Mouse (Mus musculus) heart, embryonic 15.5 days (tissue): Measurements from ENCODE around the gene Tbxa2r. TPM values are rescaled to one million over a fixed set of nuclear protein-coding genes. Genes with fewer than 3 reads are reported as not detected.

ENCODE experiments used
- ATAC-seq: fragments of 200-750 bp; cut with Nextera tagmentation; replicated peaks from 2 replicates; pipeline ENCODE4 v1.8.0; 2017; ENCODE audit warnings: low read depth, moderate TSS enrichment; ENCODE audit not compliant: insufficient number of reproducible peaks, insufficient read depth, low FRiP score
- H3K27ac ChIP-seq: fragments of 300-500 bp; sonication (generic); 2 replicates; pipeline ENCODE4 v1.5.1; 2015; ENCODE audit warnings: mild to moderate bottlenecking, inconsistent platforms
- H3K27me3 ChIP-seq: fragments of 300-500 bp; sonication (generic); 2 replicates; pipeline ENCODE4 v1.6.1; 2015; ENCODE audit warnings: inconsistent platforms
- H3K36me3 ChIP-seq: fragments of 300-500 bp; sonication (generic); 2 replicates; pipeline ENCODE4 v1.6.1; 2015; ENCODE audit warnings: mild to moderate bottlenecking, inconsistent platforms
- H3K4me1 ChIP-seq: fragments of 300-500 bp; sonication (generic); replicated peaks from 2 replicates; pipeline ENCODE4 v1.6.1; 2015; ENCODE audit warnings: inconsistent platforms
- H3K4me2 ChIP-seq: fragments of 300-500 bp; sonication (generic); 2 replicates; pipeline ENCODE4 v1.6.1; 2015; ENCODE audit warnings: inconsistent platforms, mild to moderate bottlenecking, moderate library complexity
- H3K4me3 ChIP-seq: fragments of 300-500 bp; sonication (generic); 2 replicates; pipeline ENCODE4 v1.5.1; 2015; ENCODE audit warnings: mild to moderate bottlenecking, inconsistent platforms
- H3K9ac ChIP-seq: fragments of 300-500 bp; sonication (generic); 2 replicates; pipeline ENCODE4 v1.6.1; 2015; ENCODE audit warnings: mild to moderate bottlenecking, inconsistent platforms
- H3K9me3 ChIP-seq: fragments of 300-500 bp; sonication (generic); replicated peaks from 2 replicates; pipeline ENCODE4 v1.6.1; 2016; ENCODE audit warnings: inconsistent platforms
- WGBS: fragments of 180-500 bp; shearing (Covaris S2); methylation state at CpG from one replicate; pipeline ENCODE4 v1.1.7; 2015; ENCODE audit warnings: mixed read lengths; 5-methylcytosine and 5-hydroxymethylcytosine counted together
- polyA plus RNA-seq: library from polyadenylated mRNA; unstranded; fragments of >200 nt; fragmentation: Nextera tagmentation; extraction: Ambion mirVana; gene quantifications from 2 replicates; pipeline ENCODE4 v1.2.1, GENCODE M21; 2015

Gene Tbxa2r
- 11.3 and 17.9 TPM in 2 replicates for polyA plus RNA-seq

DNA sequence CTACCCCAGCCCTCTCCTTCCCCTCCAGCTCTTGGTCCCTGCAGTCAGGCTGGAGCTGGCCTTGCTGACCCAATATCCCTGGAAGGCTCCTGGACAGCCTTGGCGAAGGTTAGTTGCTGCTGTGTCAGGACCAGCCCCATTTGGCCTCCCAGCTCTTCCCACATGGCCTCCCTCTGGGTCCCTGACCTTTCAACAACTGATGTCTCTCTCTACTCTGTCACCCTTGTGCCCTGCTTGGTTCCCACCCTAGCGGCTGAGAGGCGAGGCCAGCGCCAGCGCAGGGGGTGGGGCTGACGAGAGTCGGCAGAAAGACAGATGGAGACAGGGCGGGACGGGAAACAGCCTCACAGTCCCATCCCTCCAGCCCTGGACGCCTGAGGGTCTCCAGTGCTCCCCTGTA lies at the start of gene Tbxa2r:
Gene Tbxa2r, plus strand, starts transcription at position 346 of the 400 bp plus-strand sequence.
- Histone ChIP-seq H3K27ac (peak within 1 kb of the TSS; percentile 95), H3K4me2 (peak within 1 kb of the TSS; percentile 49), H3K36me3 (peaks cover 35% of the 10 kb centered on the region), H3K4me1 (peaks cover 56% of the 10 kb centered on the region), H3K9me3 (no peaks in the 10 kb centered on the region), H3K9ac (peak within 1 kb of the TSS; percentile 47), H3K4me3 (peak within 1 kb of the TSS; percentile 35), H3K27me3 (no peaks in the 10 kb centered on the region)
- peak; percentile 36 for ATAC-seq
- 3% methylated on average over 10 of the region's 10 CpGs for WGBS

- H3K27ac ChIP-seq = no peak overlapping the region
These were observed 49.0 kb upstream of the Tbxa2r start for GRCm38 (mm10) chr10:81279496-81279895.

DNA sequence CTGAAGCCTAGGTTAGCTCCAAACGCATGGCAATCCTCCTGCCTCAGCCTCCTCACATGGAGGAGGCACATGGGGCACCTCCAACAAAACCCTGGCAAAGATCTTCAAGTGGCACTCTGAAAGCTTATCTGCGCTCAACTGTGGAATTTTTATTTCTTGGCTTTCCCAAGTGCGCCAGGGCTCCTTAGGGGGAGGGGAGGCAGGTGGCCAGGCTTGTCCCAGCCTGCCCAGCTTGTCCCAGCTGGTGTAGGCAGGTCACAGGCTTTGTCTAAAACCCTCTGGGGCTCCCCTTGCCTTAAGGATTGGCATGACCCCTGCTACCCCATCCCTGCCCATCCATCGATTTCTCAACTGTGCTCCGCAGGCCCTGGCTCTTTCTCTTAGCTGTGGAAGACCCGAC lies 44.3 kb upstream of the Tbxa2r start:
- Histone ChIP-seq H3K4me2 (no peak overlapping the region), H3K9ac (no peak overlapping the region), H3K4me1 (peaks cover 18% of the 10 kb centered on the region), H3K9me3 (no peaks in the 10 kb centered on the region), H3K27me3 (peaks cover 64% of the 10 kb centered on the region), H3K27ac (no peak overlapping the region), H3K4me3 (no peak overlapping the region), H3K36me3 (no peaks in the 10 kb centered on the region)
- ATAC-seq = no peak
- WGBS = 50% methylated on average over 6 of the region's 6 CpGs

More at GRCm38 (mm10) chr10:81279496-81279895, 49.0 kb upstream of the Tbxa2r start:
- H3K9ac ChIP-seq = no peak overlapping the region
- H3K36me3 ChIP-seq = no peaks in the 10 kb centered on the region
- 26% methylated on average over 10 of the region's 10 CpGs for WGBS
- ATAC-seq = no peak
- H3K4me1 ChIP-seq = peaks cover 7% of the 10 kb centered on the region
- no peak overlapping the region for H3K4me2 ChIP-seq
- peaks cover 60% of the 10 kb centered on the region for H3K27me3 ChIP-seq
- no peaks in the 10 kb centered on the region for H3K9me3 ChIP-seq
- no peak overlapping the region for H3K4me3 ChIP-seq

DNA sequence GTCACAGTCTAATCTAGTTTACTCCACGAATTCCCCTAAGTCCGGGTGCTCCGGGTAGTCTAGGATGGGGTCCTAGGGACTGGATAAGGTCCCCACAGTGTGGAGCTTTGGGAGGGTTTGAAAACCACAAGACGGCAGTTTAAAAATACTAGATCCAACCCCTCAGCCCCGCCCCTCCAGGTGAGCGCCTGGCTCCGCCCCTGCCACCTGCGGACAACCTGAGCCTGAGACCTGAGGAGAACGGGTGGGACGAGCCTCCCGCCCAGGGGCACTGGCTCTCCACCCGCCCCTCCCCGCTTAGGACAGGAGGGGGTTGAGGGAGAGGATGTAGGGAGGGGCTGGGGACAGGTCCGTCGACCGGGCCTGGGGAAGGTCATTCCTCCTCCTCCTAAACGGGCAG lies 43.8 kb upstream of the Tbxa2r start:
- H3K9ac ChIP-seq = no peak overlapping the region
- no peak; the same call in 1 of the 2 replicates for ATAC-seq

DNA sequence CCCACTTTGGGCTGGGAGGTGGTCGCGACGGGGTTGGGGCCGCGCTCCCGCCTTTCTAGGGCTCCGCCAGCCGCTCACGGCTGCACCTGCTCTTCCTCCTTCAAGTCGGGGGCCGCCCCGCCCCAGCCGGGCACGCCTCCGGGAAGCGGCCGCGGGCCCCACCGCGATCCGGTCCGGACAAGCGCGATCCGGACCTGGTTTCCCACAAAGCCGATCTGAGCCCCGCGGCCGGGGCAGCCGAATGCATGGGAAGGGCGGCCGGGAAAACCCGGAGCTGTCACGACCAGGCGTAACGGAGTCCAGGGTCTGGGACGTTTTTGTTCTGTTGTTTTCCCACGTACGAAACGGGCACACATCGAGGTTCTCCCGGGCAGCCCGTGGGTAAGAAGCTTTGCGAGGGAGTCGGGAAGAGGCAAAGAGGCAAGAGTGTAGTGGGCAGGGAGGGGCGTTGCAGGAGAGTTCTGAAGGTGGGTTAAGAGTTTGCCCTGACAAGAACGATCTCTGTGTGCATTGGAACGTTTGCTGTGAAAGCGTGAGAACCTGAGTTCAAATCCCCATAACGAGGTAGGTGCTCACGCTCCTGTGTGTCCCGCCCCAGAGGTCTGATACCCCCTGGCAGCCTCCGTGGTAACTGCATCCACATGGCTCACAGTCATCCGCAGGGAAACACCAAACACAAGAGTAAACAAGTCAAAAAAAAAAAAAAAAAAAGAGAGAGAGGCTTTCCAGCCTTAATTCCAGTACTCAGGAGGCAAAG lies 42.7 kb upstream of the Tbxa2r start:
- 2% methylated on average over 54 of the region's 54 CpGs for WGBS
- Histone ChIP-seq H3K36me3 (no peaks in the 10 kb centered on the region), H3K4me1 (peaks cover 21% of the 10 kb centered on the region), H3K9me3 (no peaks in the 10 kb centered on the region), H3K4me3 (peak overlapping the region; percentile 55), H3K9ac (peak overlapping the region; percentile 51), H3K4me2 (peak overlapping the region; percentile 89), H3K27ac (no peak overlapping the region), H3K27me3 (peaks cover 65% of the 10 kb centered on the region)
- peak; percentile 63 for ATAC-seq

More for the DNA sequence above, 43.8 kb upstream of the Tbxa2r start:
- Histone ChIP-seq H3K4me3 (peak overlapping the region; percentile 55; the same call in 1 of the 2 replicates), H3K27ac (no peak overlapping the region), H3K4me1 (peaks cover 16% of the 10 kb centered on the region), H3K27me3 (peaks cover 65% of the 10 kb centered on the region), H3K36me3 (no peaks in the 10 kb centered on the region), H3K9me3 (no peaks in the 10 kb centered on the region), H3K4me2 (peak overlapping the region; percentile 89)
- WGBS = 8% methylated on average over 17 of the region's 17 CpGs

- Histone ChIP-seq H3K36me3 (no peaks in the 10 kb centered on the region), H3K27me3 (peaks cover 64% of the 10 kb centered on the region), H3K4me1 (peaks cover 27% of the 10 kb centered on the region), H3K4me2 (no peak overlapping the region), H3K9me3 (no peaks in the 10 kb centered on the region), H3K9ac (no peak overlapping the region), H3K27ac (no peak overlapping the region), H3K4me3 (no peak overlapping the region)
- no peak for ATAC-seq
- WGBS = 38% methylated on average over 6 of the region's 6 CpGs
These were observed 41.9 kb upstream of the Tbxa2r start for GRCm38 (mm10) chr10:81286586-81286985.

DNA sequence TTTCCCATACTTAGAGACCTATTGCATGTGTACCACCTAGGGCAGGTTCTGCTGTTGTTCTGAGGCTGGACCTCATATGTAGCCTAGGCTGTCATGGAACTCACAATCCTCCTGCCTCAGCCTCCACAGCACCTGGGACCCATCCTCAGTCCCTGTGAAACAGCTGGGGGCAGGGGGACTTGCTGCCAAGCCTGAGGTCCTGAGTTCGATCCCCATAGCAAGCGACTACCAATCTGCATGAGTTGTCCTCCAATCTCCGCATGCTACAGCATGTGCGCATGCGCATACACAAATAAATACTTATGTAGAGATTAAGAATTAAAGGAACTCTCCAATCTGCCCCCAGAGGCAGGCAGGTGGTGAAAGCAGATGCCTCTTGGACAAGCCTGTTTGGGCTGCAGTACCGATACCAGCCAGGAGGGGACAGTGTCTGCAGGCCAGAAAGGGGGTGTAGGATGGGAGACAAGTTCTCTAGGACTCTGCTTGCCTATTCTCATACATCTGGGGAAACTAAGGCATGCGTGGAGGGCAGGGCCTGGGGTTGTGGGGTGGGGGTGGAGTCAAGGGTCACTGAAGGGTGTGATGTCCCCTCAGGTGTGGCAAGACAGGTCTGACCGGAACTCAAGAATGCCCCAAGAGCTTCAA lies 40.9 kb upstream of the Tbxa2r start:
- H3K4me2 ChIP-seq = no peak overlapping the region
- no peaks in the 10 kb centered on the region for H3K36me3 ChIP-seq
- no peak overlapping the region for H3K27ac ChIP-seq
- H3K4me3 ChIP-seq = no peak overlapping the region
- H3K4me1 ChIP-seq = peaks cover 28% of the 10 kb centered on the region
- H3K9ac ChIP-seq = no peak overlapping the region
- 57% methylated on average over 8 of the region's 8 CpGs for WGBS
- no peaks in the 10 kb centered on the region for H3K9me3 ChIP-seq
- ATAC-seq = no peak
- H3K27me3 ChIP-seq = peaks cover 57% of the 10 kb centered on the region

DNA sequence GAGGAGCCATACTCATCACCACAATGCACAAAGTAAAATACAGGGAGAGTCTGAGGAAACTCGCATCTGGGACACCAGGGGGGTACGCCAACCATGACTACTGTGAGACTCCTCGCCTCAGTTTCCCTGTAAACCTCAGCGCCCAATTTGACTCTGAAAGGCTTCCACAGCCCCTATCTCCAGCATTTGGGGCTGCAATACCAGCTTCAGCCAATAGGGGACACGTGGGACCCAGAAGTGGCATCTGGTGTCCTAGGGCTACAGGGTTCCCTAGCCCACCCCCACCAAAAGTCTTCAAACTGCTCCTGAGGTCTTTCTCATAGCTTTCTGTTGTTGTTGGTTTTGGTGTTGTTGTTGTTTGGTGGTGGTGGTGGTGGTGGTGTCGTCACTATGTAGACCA lies 39.9 kb upstream of the Tbxa2r start:
- no peak for ATAC-seq
- Histone ChIP-seq H3K4me2 (no peak overlapping the region), H3K27me3 (peaks cover 47% of the 10 kb centered on the region), H3K4me1 (peaks cover 32% of the 10 kb centered on the region), H3K4me3 (no peak overlapping the region), H3K27ac (no peak overlapping the region), H3K9me3 (no peaks in the 10 kb centered on the region), H3K9ac (no peak overlapping the region), H3K36me3 (no peaks in the 10 kb centered on the region)
- WGBS = 30% methylated on average over 6 of the region's 6 CpGs

GRCm38 (mm10) chr10:81289278-81289677 lies 39.3 kb upstream of the Tbxa2r start:
- peaks cover 40% of the 10 kb centered on the region for H3K27me3 ChIP-seq
- no peak overlapping the region for H3K4me2 ChIP-seq
- no peaks in the 10 kb centered on the region for H3K9me3 ChIP-seq
- no peak overlapping the region for H3K4me3 ChIP-seq
- H3K27ac ChIP-seq = no peak overlapping the region
- no peak overlapping the region for H3K9ac ChIP-seq
- ATAC-seq = no peak
- H3K4me1 ChIP-seq = peaks cover 39% of the 10 kb centered on the region
- no peaks in the 10 kb centered on the region for H3K36me3 ChIP-seq
- 2% methylated on average over 7 of the region's 7 CpGs for WGBS

DNA sequence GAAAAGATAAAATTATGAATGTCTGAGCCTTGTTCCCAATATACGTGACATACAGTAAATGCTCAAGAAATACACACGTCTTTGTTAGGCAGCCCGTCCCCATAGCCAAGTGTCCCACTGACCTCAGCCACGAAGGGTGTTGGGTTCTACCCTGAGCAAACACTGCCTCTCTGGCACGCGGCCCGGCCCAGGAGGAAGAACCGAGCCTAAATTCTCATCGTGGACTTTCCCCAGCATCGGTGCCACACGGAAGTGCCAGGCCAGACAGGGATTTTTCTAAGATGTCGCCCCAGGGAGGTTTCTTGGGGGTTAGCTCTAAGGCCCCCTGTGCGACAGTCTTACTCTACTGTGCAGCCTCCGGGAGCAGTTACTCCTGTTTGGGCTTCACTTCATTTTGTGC lies 38.7 kb upstream of the Tbxa2r start:
- H3K4me3 ChIP-seq = no peak overlapping the region
- no peak overlapping the region for H3K27ac ChIP-seq
- peaks cover 43% of the 10 kb centered on the region for H3K4me1 ChIP-seq
- no peak overlapping the region for H3K9ac ChIP-seq
- no peaks in the 10 kb centered on the region for H3K9me3 ChIP-seq
- H3K27me3 ChIP-seq = peaks cover 35% of the 10 kb centered on the region
- 58% methylated on average over 14 of the region's 14 CpGs for WGBS
- H3K36me3 ChIP-seq = no peaks in the 10 kb centered on the region
- H3K4me2 ChIP-seq = no peak overlapping the region
- no peak for ATAC-seq

GRCm38 (mm10) chr10:81290698-81291460 lies 37.7 kb upstream of the Tbxa2r start:
- Histone ChIP-seq H3K27ac (peak overlapping the region; percentile 7; the same call in 1 of the 2 replicates), H3K27me3 (peaks cover 29% of the 10 kb centered on the region), H3K36me3 (no peaks in the 10 kb centered on the region), H3K4me2 (peak overlapping the region; percentile 19; the same call in 1 of the 2 replicates), H3K9ac (no peak overlapping the region), H3K4me1 (peaks cover 46% of the 10 kb centered on the region), H3K4me3 (peak overlapping the region; percentile 7; the same call in 1 of the 2 replicates), H3K9me3 (no peaks in the 10 kb centered on the region)
- 24% methylated on average over 24 of the region's 24 CpGs for WGBS
- ATAC-seq = no peak
